Mouse (Mus musculus) heart, postnatal 0 days (tissue): ENCODE data around the gene Sox13.

Source experiments
- CTCF ChIP-seq: IDR thresholded peaks from 2 replicates; pipeline ENCODE4 v1.5.1; 2016; ENCODE audit warnings: antibody characterized with exemption, control low read depth, low read depth
- EP300 ChIP-seq: IDR thresholded peaks from 2 replicates; pipeline ENCODE4 v1.6.1; 2016; ENCODE audit warnings: antibody characterized with exemption, low read depth

DNA sequence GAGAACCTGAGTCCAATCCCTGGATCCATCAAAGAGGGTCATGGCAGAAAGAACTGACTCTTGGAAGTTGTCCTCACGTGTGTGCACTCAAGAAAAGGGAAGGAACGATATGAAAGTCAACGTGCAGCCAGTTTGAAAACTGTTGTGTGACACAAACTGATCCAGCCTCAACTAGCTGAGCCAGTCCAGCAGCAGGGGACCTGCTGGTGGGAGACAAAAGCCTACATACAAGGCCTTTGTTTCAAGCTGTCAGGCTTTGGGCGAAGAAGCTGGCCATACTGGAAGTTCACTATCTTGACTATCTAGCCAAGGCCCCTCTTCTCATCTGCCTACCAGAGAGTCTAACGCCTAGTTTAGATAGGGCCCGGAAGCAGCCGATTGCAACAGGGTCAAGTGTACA, 7.7 kb downstream of the Sox13 start:
- no peak for TF ChIP-seq CTCF
- TF ChIP-seq EP300 = no peak
